Mouse (Mus musculus): ENCODE measurements at regions not wholly inside any gene's neighbourhood (a gene's known extent, or its start where the extent isn't known, plus 50 kb on each side); places are given as distances from the start of the nearest gene placed in this dataset.

DNA sequence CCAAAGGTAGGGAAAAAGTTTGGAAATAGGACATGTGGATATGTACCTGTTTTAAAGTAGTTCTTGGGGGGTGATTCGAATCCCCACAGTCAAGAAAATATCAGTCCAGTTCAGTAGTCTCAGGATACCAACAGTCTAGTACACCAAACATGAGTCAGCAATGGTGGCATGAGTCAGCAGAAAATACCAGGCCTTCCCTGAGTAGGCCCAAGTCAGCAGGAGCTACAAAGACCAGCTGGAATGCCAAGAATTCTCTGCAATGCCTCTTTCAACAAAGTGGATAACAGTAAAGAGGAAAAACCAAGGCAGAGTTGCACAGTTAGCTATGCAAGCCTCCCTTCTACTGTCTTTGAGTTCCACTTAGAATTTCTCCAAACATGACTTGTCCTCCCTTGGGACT, 137.1 kb downstream of the Ankrd16 start:
- no peak overlapping the region for H3K27ac ChIP-seq (ENCODE audit: insufficient read depth, low read depth)
- H3K27me3 ChIP-seq (replicated peaks), result no peaks in the 10 kb centered on the region
- TF ChIP-seq MAFK (IDR thresholded peaks at IDR 0.05; ENCODE audit: insufficient replicate concordance, low read length) (peak; percentile 92), ETS1 (conservative IDR thresholded peaks at IDR 0.05; ENCODE audit: low read depth, low read length) (no peak)
- H3K4me3 ChIP-seq (replicated peaks in 1 of 3; ENCODE audit: low read depth in 2 of 3, low read length in 2 of 3, poor library complexity in 1 of 3), result no peak overlapping the region
- H3K79me2 ChIP-seq (replicated peaks; ENCODE audit: control insufficient read depth, extremely low read depth, insufficient read depth, poor library complexity, severe bottlenecking), result no peaks in the 10 kb centered on the region
- dilution Hi-C loops (cut with MboI; ENCODE audit: extremely low pct_ligation_motif_present, extremely low pct_unique_long_range_greater_than_20kb, low sequenced_read_pairs), result no loop called here
- H3K4me2 ChIP-seq (ENCODE audit: insufficient read depth, low read depth, poor library complexity, severe bottlenecking), result no peak overlapping the region
- H3K9ac ChIP-seq (ENCODE audit: insufficient read depth, low read depth), result no peak overlapping the region
- no peaks in the 10 kb centered on the region for H3K9me3 ChIP-seq (replicated peaks; ENCODE audit: low read length)
- in situ Hi-C loops (cut with MboI; ENCODE audit: low pct_ligation_motif_present, low pct_unique_long_range_greater_than_20kb, low sequenced_read_pairs), result no loop called here
- peak; percentile 31 for DNase-seq (ENCODE audit: extremely low read depth)
- peaks cover 7 to 8% of the 10 kb centered on the region in 2 experiments; a peak in 3 of 4 replicates for H3K4me1 ChIP-seq (ENCODE audit: control insufficient read depth in 1 of 2, insufficient read depth in 2 of 2)
- H3K36me3 ChIP-seq (replicated peaks in 1 of 2; ENCODE audit: control insufficient read depth in 1 of 2, insufficient read depth in 1 of 2, low read length in 1 of 2), result no peaks in the 10 kb centered on the region

DNA sequence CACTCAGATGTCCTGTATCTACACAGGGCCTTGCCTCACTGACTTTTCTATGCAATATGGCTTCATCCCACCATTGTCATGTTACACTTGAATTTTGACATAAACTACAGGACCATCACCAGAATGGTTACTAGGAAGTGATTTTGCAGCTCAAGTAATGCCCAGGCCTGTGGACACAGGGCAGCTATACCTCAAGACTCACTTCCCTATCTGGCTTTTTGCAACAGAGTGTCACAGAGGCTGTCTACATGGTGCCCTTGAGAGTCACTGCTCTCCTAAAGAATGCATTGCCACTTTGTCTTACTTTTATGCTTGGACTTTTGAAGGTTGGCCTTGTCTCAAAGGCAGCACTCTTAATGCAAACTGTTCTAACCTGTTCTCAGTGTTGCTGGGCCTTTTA, 139.7 kb downstream of the Ankrd16 start:
- Histone ChIP-seq H3K27ac (ENCODE audit: insufficient read depth, low read depth) (no peak overlapping the region), H3K79me2 (replicated peaks; ENCODE audit: control insufficient read depth, extremely low read depth, insufficient read depth, poor library complexity, severe bottlenecking) (no peaks in the 10 kb centered on the region), H3K4me3 (replicated peaks in 1 of 3; ENCODE audit: low read depth in 2 of 3, low read length in 2 of 3, poor library complexity in 1 of 3) (no peak overlapping the region), H3K9ac (ENCODE audit: insufficient read depth, low read depth) (no peak overlapping the region), H3K36me3 (replicated peaks in 1 of 2; ENCODE audit: control insufficient read depth in 1 of 2, insufficient read depth in 1 of 2, low read length in 1 of 2) (no peaks in the 10 kb centered on the region), H3K9me3 (replicated peaks; ENCODE audit: low read length) (no peaks in the 10 kb centered on the region), H3K27me3 (replicated peaks) (no peaks in the 10 kb centered on the region), H3K4me1 (ENCODE audit: control insufficient read depth in 1 of 2, insufficient read depth in 2 of 2) (peaks cover 4 to 8% of the 10 kb centered on the region in 2 experiments; a peak in 3 of 4 replicates), H3K4me2 (ENCODE audit: insufficient read depth, low read depth, poor library complexity, severe bottlenecking) (no peak overlapping the region)
- in situ Hi-C loops (cut with MboI; ENCODE audit: low pct_ligation_motif_present, low pct_unique_long_range_greater_than_20kb, low sequenced_read_pairs) (no loop called here), dilution Hi-C loops (cut with MboI; ENCODE audit: extremely low pct_ligation_motif_present, extremely low pct_unique_long_range_greater_than_20kb, low sequenced_read_pairs) (no loop called here)
- no peak for DNase-seq (ENCODE audit: extremely low read depth)
- no peak for TF ChIP-seq ZNF384 (IDR thresholded peaks at IDR 0.05; ENCODE audit: low read depth, low read length)
- no peak for TF ChIP-seq SIN3A (IDR thresholded peaks at IDR 0.05; ENCODE audit: low read length)
- TF ChIP-seq JUND (conservative IDR thresholded peaks at IDR 0.05; ENCODE audit: low read depth, low read length), result no peak
- no peak for TF ChIP-seq ZC3H11A (IDR thresholded peaks at IDR 0.05; ENCODE audit: low read depth, low read length)
- TF ChIP-seq BHLHE40 (IDR thresholded peaks at IDR 0.05; ENCODE audit: low read depth, low read length), result no peak
- TF ChIP-seq UBTF (IDR thresholded peaks at IDR 0.05; ENCODE audit: low read depth, low read length), result no peak
- TF ChIP-seq GABPA (IDR thresholded peaks at IDR 0.05; ENCODE audit: insufficient replicate concordance, low read depth, low read length), result no peak
- no peak for TF ChIP-seq MEF2A (IDR thresholded peaks at IDR 0.05; ENCODE audit: borderline replicate concordance, low read depth, low read length)
- TF ChIP-seq JUN (IDR thresholded peaks at IDR 0.05; ENCODE audit: insufficient read depth, low read depth, low read length), result no peak
- no peak for TF ChIP-seq HCFC1 (IDR thresholded peaks at IDR 0.05; ENCODE audit: low read depth, low read length)
- TF ChIP-seq KAT2A (IDR thresholded peaks at IDR 0.05; ENCODE audit: insufficient replicate concordance, low read length), result no peak
- no peak for TF ChIP-seq EP300 (IDR thresholded peaks at IDR 0.05; ENCODE audit: low read length)
- TF ChIP-seq RAD21 (IDR thresholded peaks at IDR 0.05; ENCODE audit: low read depth, low read length), result no peak
- no peak for TF ChIP-seq MAFK (IDR thresholded peaks at IDR 0.05; ENCODE audit: insufficient replicate concordance, low read length)
- TF ChIP-seq MAZ (IDR thresholded peaks at IDR 0.05; ENCODE audit: low read depth, low read length), result no peak
- no peak for TF ChIP-seq USF1 (IDR thresholded peaks at IDR 0.05; ENCODE audit: low read depth, low read length)
- no peak for TF ChIP-seq SMC3 (IDR thresholded peaks at IDR 0.05; ENCODE audit: low read depth, low read length)
- TF ChIP-seq MAX (IDR thresholded peaks at IDR 0.05; ENCODE audit: low read length), result no peak
- no peak for TF ChIP-seq NRF1 (IDR thresholded peaks at IDR 0.05; ENCODE audit: low read depth, low read length)

All from CH12.LX (cell line).